Mouse (Mus musculus) c-Kit-positive CD71-positive TER-119-negative erythroid progenitor cells, embryonic 14.5 days (primary cell): Measurements from ENCODE around the gene Mpo.
A peak's percentile ranks its signal among the peaks of the same experiment; 100 is the strongest.

ENCODE experiments used
- DNase-seq: peaks from one replicate; pipeline ENCODE4 v3.0.0-alpha.2; 2013; ENCODE audit warnings: low read depth

Gene Mpo

GRCm38 (mm10) chr11:87793460-87793859 lies at the start of gene Mpo:
Gene Mpo (plus strand): TSS chr11:87793581.
- no peak for DNase-seq

- no peak for DNase-seq
Observed at GRCm38 (mm10) chr11:87743691-87744090, 49.7 kb upstream of the Mpo start.

GRCm38 (mm10) chr11:87744964-87745363 lies 48.4 kb upstream of the Mpo start:
- DNase-seq: no peak

GRCm38 (mm10) chr11:87745632-87746555 lies 47.5 kb upstream of the Mpo start:
- no peak for DNase-seq

GRCm38 (mm10) chr11:87747312-87747711 lies 46.1 kb upstream of the Mpo start:
- no peak for DNase-seq

- DNase-seq: no peak
Observed at GRCm38 (mm10) chr11:87747716-87748115, 45.7 kb upstream of the Mpo start.

GRCm38 (mm10) chr11:87748132-87749119 lies 45.0 kb upstream of the Mpo start:
- peak; percentile 86 for DNase-seq

- peak; percentile 97 for DNase-seq
Observed at GRCm38 (mm10) chr11:87749192-87750042, 44.0 kb upstream of the Mpo start.

GRCm38 (mm10) chr11:87750043-87750421 lies 43.3 kb upstream of the Mpo start:
- no peak for DNase-seq

GRCm38 (mm10) chr11:87750521-87750920 lies 42.9 kb upstream of the Mpo start:
- no peak for DNase-seq

GRCm38 (mm10) chr11:87751031-87751430 lies 42.4 kb upstream of the Mpo start:
- DNase-seq: no peak

- no peak for DNase-seq
Observed at GRCm38 (mm10) chr11:87751491-87751966, 41.9 kb upstream of the Mpo start.

- DNase-seq: no peak
Observed at GRCm38 (mm10) chr11:87752307-87752706, 41.1 kb upstream of the Mpo start.

- DNase-seq: no peak
Observed at GRCm38 (mm10) chr11:87753255-87753654, 40.1 kb upstream of the Mpo start.

GRCm38 (mm10) chr11:87753891-87754501 lies 39.4 kb upstream of the Mpo start:
- DNase-seq: no peak

- no peak for DNase-seq
Observed at GRCm38 (mm10) chr11:87754603-87755002, 38.8 kb upstream of the Mpo start.

GRCm38 (mm10) chr11:87755360-87756017 lies 37.9 kb upstream of the Mpo start:
- DNase-seq: peak; percentile 96

GRCm38 (mm10) chr11:87756251-87756820 lies 37.0 kb upstream of the Mpo start:
- DNase-seq: peak; percentile 67

GRCm38 (mm10) chr11:87757001-87757954 lies 36.1 kb upstream of the Mpo start:
- peak; percentile 36 for DNase-seq
